Mouse (Mus musculus) MEL (cell line): ENCODE measurements at regions not wholly inside any gene's neighbourhood (a gene's known extent, or its start where the extent isn't known, plus 50 kb on each side); places are given as distances from the start of the nearest gene placed in this dataset.

ENCODE experiments used
- CTCF ChIP-seq, 3 experiments: IDR thresholded peaks in 2 of 3; conservative IDR thresholded peaks in 1 of 3; 2 replicates each; pipeline ENCODE4 v1.5.1; 2011 to 2012; ENCODE audit warnings: low read length in 3 of 3, low read depth in 2 of 3, mild to moderate bottlenecking in 2 of 3, improper control_type of control experiment in 1 of 3, inconsistent platforms in 1 of 3, mixed read lengths in 1 of 3, moderate library complexity in 1 of 3; ENCODE audit not compliant: control insufficient read depth in 1 of 3, insufficient read depth in 1 of 3, poor library complexity in 1 of 3, severe bottlenecking in 1 of 3
- ETS1 ChIP-seq: IDR thresholded peaks from 2 replicates; pipeline ENCODE4 v1.6.1; 2012; ENCODE audit warnings: low read depth, mild to moderate bottlenecking, inconsistent platforms, low read length, improper control_type of control experiment, moderate library complexity
- NRF1 ChIP-seq: IDR thresholded peaks from 2 replicates; pipeline ENCODE4 v1.6.1; 2014; ENCODE audit warnings: low read depth, mild to moderate bottlenecking, inconsistent platforms, low read length, improper control_type of control experiment, moderate library complexity; ENCODE audit not compliant: poor library complexity, insufficient read depth, severe bottlenecking
- POLR2A ChIP-seq, 2 experiments: IDR thresholded peaks; 2 replicates each; pipeline ENCODE4 v1.6.1; 2011 to 2012; ENCODE audit warnings: low read length in 2 of 2, mild to moderate bottlenecking in 2 of 2, control low read depth in 1 of 2, improper control_type of control experiment in 1 of 2, low read depth in 1 of 2, moderate library complexity in 1 of 2; ENCODE audit not compliant: control insufficient read depth in 1 of 2, insufficient read depth in 1 of 2, poor library complexity in 1 of 2
- POLR2AphosphoS5 ChIP-seq: IDR thresholded peaks from 2 replicates; pipeline ENCODE4 v1.6.1; 2012; ENCODE audit warnings: low read depth, borderline replicate concordance, mild to moderate bottlenecking, inconsistent platforms, low read length, moderate library complexity, mixed read lengths
- USF2 ChIP-seq, 2 experiments: IDR thresholded peaks; 2 replicates each; pipeline ENCODE4 v1.6.1; 2011 to 2012; ENCODE audit warnings: improper control_type of control experiment in 2 of 2, low read length in 2 of 2, borderline replicate concordance in 1 of 2, inconsistent platforms in 1 of 2, low read depth in 1 of 2, mild to moderate bottlenecking in 1 of 2; ENCODE audit not compliant: insufficient read depth in 1 of 2

DNA sequence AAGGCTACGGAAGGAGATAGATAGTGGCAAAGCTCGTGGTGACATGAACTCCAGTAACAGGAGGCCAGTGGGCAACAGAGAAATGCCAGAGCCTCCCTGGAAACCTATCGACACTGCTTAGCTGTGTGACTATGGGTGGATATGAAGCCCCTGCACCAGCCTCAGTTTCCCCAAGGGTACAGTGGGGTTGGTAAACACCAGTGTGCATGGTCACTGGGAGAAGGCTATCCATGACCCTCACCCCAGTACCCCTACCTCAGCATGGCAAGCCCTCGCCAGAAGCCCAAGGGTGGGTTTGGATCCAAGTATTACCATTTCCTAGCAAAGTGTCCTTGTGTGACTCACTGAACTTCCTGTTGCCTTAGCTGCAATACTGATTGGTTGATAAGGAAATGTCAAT, 58.5 kb downstream of the Rhob start:
- TF ChIP-seq POLR2A (IDR thresholded peaks at IDR 0.05; ENCODE audit: control insufficient read depth in 1 of 2, insufficient read depth in 1 of 2, low read depth in 1 of 2, low read length in 2 of 2, poor library complexity in 1 of 2) (no peak), CTCF (IDR thresholded peaks at IDR 0.05 in 2 of 3, conservative IDR thresholded peaks at IDR 0.05 in 1 of 3; ENCODE audit: control insufficient read depth in 1 of 3, insufficient read depth in 1 of 3, low read depth in 2 of 3, low read length in 3 of 3, poor library complexity in 1 of 3, severe bottlenecking in 1 of 3) (no peak), ETS1 (no peak), NRF1 (no peak), USF2 (IDR thresholded peaks at IDR 0.05; ENCODE audit: borderline replicate concordance in 1 of 2, insufficient read depth in 1 of 2, low read depth in 1 of 2, low read length in 2 of 2) (no peak), POLR2AphosphoS5 (no peak)
